Mouse (Mus musculus): ENCODE measurements at regions not wholly inside any gene's neighbourhood (a gene's known extent, or its start where the extent isn't known, plus 50 kb on each side); places are given as distances from the start of the nearest gene placed in this dataset.
A peak's percentile ranks its signal among the peaks of the same experiment; 100 is the strongest.

- no peak for DNase-seq (ENCODE audit: low spot score)
Measured at GRCm38 (mm10) chr4:142390531-142391195, 151.5 kb upstream of the Kazn start.

GRCm38 (mm10) chr4:142388476-142388875 is 149.3 kb upstream of the Kazn start:
- DNase-seq (ENCODE audit: low spot score), result no peak

- DNase-seq (ENCODE audit: low spot score), result no peak
Measured at GRCm38 (mm10) chr4:142381168-142381567, 142.0 kb upstream of the Kazn start.

GRCm38 (mm10) chr4:142378452-142378851 is 139.3 kb upstream of the Kazn start:
- DNase-seq (ENCODE audit: low spot score), result no peak

- DNase-seq (ENCODE audit: low spot score), result no peak
Measured at GRCm38 (mm10) chr4:142367774-142368173, 128.6 kb upstream of the Kazn start.

GRCm38 (mm10) chr4:142362071-142362470 is 122.9 kb upstream of the Kazn start:
- no peak for DNase-seq (ENCODE audit: low spot score)

- no peak for DNase-seq (ENCODE audit: low spot score)
Measured at GRCm38 (mm10) chr4:142358866-142359265, 119.7 kb upstream of the Kazn start.

GRCm38 (mm10) chr4:142355387-142355786 is 116.2 kb upstream of the Kazn start:
- no peak for DNase-seq (ENCODE audit: low spot score)

GRCm38 (mm10) chr4:142353526-142353925 is 114.3 kb upstream of the Kazn start:
- no peak for DNase-seq (ENCODE audit: low spot score)

- DNase-seq (ENCODE audit: low spot score), result no peak
Measured at GRCm38 (mm10) chr4:142351831-142352230, 112.6 kb upstream of the Kazn start.

GRCm38 (mm10) chr4:142350986-142351385 is 111.8 kb upstream of the Kazn start:
- DNase-seq (ENCODE audit: low spot score), result no peak

GRCm38 (mm10) chr4:142348910-142349309 is 109.7 kb upstream of the Kazn start:
- peak; percentile 48 for DNase-seq (ENCODE audit: low spot score)

GRCm38 (mm10) chr4:142342482-142343206 is 103.4 kb upstream of the Kazn start:
- no peak for DNase-seq (ENCODE audit: low spot score)

GRCm38 (mm10) chr4:142341305-142341704 is 102.1 kb upstream of the Kazn start:
- no peak for DNase-seq (ENCODE audit: low spot score)

GRCm38 (mm10) chr4:142340057-142340456 is 100.9 kb upstream of the Kazn start:
- no peak for DNase-seq (ENCODE audit: low spot score)

GRCm38 (mm10) chr4:142337701-142338100 is 98.5 kb upstream of the Kazn start:
- no peak for DNase-seq (ENCODE audit: low spot score)

GRCm38 (mm10) chr4:142336943-142337342 is 97.7 kb upstream of the Kazn start:
- no peak for DNase-seq (ENCODE audit: low spot score)

- no peak for DNase-seq (ENCODE audit: low spot score)
Measured at GRCm38 (mm10) chr4:142334084-142334483, 94.9 kb upstream of the Kazn start.

- DNase-seq (ENCODE audit: low spot score), result no peak
Measured at GRCm38 (mm10) chr4:142330599-142330998, 91.4 kb upstream of the Kazn start.

GRCm38 (mm10) chr4:142329600-142329999 is 90.4 kb upstream of the Kazn start:
- no peak for DNase-seq (ENCODE audit: low spot score)

- DNase-seq (ENCODE audit: low spot score), result no peak
Measured at GRCm38 (mm10) chr4:142326511-142326910, 87.3 kb upstream of the Kazn start.

GRCm38 (mm10) chr4:142321209-142321863 is 82.1 kb upstream of the Kazn start:
- no peak for DNase-seq (ENCODE audit: low spot score)

GRCm38 (mm10) chr4:142310282-142310681 is 71.1 kb upstream of the Kazn start:
- no peak for DNase-seq (ENCODE audit: low spot score)

Data from thymus, postnatal 0 days (tissue).